Mouse (Mus musculus): ENCODE measurements at regions not wholly inside any gene's neighbourhood (a gene's known extent, or its start where the extent isn't known, plus 50 kb on each side); places are given as distances from the start of the nearest gene placed in this dataset.

DNA sequence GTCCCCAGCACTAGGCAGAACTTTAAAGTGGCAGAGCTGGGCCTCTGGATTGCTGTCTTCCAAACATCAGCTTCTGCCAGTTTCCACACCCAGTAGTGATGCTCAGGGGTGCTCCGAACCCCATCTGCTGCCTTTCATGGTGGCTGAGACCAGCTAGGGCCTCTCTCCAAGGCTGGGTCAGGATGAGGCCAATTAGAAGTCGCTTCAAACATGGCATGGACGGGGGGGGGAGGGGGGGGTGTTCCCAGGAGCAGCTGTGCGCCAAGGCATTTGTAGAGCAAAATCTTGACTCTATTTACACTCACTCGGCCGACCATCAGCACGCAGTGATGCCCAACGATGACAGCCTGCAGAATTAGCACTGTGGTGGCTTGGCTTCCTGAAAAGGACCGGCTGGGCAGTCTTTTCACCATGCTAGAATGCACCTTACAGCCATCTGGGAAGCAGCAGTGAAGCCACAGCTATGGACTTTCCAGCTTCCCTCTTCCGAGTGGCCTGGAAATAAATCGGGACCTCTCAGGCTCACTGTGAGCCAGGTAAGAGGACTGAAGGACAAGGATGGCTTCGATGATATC lies 73.7 kb upstream of the Msx1 start:
- no peak for DNase-seq (ENCODE audit: low spot score)

GRCm38 (mm10) chr5:37897501-37897900 lies 73.1 kb upstream of the Msx1 start:
- DNase-seq (ENCODE audit: low spot score), result no peak

GRCm38 (mm10) chr5:37895441-37896336 lies 71.3 kb upstream of the Msx1 start:
- DNase-seq (ENCODE audit: low spot score), result no peak

DNA sequence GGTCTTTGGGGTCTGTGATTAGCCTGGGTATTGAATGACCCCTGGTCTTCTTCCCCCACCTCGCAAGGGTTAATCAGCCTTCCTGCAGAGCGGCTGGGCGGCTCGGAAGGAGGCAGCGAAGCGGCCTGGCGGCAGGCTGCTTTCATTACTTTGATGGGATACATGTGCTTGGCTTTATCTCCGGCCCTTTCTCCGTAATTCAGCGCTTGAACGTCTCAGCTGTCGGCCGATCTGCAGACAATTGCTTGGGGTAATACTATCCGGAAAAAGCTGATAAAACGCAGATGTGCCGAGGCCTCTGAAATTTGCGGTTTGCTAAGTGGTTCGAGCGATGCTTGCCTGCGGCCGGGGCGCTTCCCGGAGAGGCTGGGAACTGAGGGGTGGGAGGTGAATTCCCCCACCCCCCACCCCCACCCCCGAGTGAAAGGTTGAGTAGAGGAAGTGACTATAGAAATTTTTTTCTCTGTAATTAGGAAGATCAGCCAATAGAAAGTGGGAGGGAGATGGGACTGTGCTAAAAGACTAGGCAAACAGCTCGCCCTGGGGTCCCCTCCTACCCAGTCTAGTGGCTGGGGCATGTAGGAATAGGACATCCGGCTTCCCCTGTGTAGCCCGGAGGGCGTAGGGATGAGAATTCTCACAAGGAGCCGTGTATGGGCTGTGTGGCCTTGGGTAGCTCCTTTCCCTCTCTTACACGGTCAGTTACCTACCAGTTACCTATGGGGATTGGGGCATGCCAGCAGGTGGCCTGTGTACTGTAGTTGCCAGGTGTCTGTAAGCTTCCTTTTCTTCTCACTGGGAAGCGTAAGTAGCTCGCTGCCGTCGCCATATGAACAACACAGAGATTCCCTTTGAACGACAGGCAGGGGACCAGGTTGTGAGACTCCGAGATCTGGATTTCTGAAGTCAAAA lies 69.5 kb upstream of the Msx1 start:
- no peak for DNase-seq (ENCODE audit: low spot score)

GRCm38 (mm10) chr5:37890641-37891040 lies 66.3 kb upstream of the Msx1 start:
- no peak for DNase-seq (ENCODE audit: low spot score)

- no peak for DNase-seq (ENCODE audit: low spot score)
Measured at GRCm38 (mm10) chr5:37879668-37880380, 55.4 kb upstream of the Msx1 start.

- DNase-seq (ENCODE audit: low spot score), result no peak
Measured at GRCm38 (mm10) chr5:37876240-37876639, 51.9 kb upstream of the Msx1 start.

DNA sequence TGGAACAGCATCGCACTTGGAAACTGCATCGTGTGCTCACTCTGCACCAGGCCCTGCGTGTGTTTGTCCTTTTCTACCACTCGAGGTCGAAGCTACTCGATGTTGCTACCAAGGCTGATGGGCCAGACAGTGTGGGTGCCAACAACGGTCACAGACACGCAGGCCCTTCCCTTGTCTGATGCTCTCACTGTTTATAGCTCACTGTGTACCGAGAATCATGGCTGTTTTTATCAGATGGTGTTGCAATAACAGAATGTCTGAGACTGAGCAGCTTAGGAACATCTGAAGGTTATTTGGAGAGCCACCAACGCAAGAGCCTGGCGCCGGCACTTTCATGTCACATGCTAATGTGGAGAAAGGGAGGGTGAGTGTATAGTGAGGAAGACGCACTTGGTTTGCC lies 51.1 kb upstream of the Msx1 start:
- DNase-seq (ENCODE audit: low spot score), result no peak

- no peak for DNase-seq (ENCODE audit: low spot score)
Measured at GRCm38 (mm10) chr5:37874784-37875281, 50.5 kb upstream of the Msx1 start.

Data from thymus, postnatal 0 days (tissue).